Mouse (Mus musculus) T-helper 17 cell (primary cell): Measurements from ENCODE around the gene Gtf3c2.

Experiments
- in situ Hi-C, 2 experiments: fragments of 300-600 bp; cut with MboI, MseI; formaldehyde crosslinking; loops; 1 replicate in 1 of 2; 2 replicates in 1 of 2; pipeline ENCODE4 v1.15.1; 2025; ENCODE audit warnings: high pct_unique_total_duplicates in 2 of 2

Gene Gtf3c2

DNA sequence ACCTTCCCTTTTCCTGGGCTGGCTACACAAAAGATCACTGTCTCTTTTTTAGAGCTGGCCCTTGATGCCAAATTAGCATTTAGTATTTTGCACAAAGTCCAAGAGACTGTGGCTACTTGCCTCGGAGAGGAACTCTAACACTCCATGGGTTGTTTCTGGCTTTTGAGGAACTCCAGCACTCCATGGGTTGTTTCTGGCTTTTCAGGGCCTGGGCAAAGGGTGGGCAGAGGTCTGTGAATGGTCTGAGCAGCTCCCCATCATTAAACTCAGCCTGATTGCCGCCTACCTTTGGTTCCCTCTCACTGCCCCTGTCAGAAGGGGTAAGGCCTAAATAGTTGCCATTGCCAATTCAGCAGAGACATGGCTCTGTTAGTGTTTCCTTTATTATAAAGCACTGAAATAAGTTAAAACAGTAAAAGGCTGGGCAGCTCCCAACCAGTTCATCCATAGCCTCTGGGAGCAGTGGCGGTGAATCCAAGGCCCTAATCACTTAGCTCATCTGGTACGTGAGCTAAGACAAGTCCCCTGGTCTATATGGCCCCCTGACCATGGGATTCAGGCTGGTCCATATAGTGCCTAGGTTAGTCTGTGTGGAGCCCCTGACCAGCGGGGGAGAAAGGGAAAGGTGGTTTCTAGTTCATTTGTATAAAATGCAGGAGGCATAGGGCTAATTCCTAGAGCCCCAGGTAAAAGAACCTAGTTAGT lies 18.8 kb upstream of the Gtf3c2 start:
- in situ Hi-C loops: loop anchor here in 1 of 2 experiments (10.0 kb wide), 1 partner anchor 294 kb away; the partner anchor contains the start of gene Ost4

- in situ Hi-C loops: loop anchor here in 1 of 2 experiments (10.0 kb wide), 1 partner anchor 293 kb away; the partner anchor contains the start of gene Ost4
Measured at GRCm38 (mm10) chr5:31198170-31198569, 18.2 kb upstream of the Gtf3c2 start.

DNA sequence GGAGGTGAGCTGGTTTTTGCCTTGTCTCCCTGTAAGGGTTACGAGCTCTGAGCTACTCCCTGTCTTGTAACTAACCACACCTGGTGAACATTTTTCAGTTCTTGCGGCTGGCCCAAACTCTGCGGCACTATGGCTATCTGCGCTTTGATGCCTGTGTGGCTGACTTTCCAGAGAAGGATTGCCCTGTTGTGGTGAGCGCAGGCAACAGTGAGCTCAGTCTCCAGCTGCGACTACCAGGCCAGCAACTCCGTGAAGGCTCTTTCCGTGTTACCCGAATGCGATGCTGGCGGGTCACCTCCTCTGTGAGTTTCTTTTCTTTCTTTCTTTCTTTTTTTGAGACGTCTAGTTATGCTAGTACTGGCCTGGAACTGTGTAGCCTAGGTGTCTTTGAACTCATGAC lies 17.1 kb upstream of the Gtf3c2 start:
- in situ Hi-C loops: loop anchor here in 1 of 2 experiments (10.0 kb wide), 1 partner anchor 292 kb away; the partner anchor contains the start of gene Ost4

DNA sequence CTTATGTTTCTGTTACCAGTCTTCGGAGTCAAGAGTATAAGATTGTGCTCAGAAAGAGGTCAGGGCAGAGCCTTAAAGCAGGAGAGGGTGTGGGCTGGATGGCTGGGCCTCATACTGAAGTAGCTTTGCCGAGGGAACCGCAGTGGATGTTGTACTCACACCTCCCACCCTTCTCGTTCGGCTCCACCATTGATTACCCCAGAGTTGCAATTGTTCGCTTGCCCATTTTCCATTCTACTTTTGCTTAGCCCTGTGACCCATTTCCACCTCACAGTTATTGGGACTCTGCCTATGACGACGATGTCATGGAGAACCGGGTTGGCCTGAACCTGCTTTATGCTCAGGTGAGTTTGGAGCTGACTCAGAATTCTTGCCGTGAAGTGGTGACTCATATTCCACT lies 16.3 kb upstream of the Gtf3c2 start:
- in situ Hi-C loops: loop anchor here in 1 of 2 experiments (10.0 kb wide), 1 partner anchor 291 kb away; the partner anchor contains the start of gene Ost4

DNA sequence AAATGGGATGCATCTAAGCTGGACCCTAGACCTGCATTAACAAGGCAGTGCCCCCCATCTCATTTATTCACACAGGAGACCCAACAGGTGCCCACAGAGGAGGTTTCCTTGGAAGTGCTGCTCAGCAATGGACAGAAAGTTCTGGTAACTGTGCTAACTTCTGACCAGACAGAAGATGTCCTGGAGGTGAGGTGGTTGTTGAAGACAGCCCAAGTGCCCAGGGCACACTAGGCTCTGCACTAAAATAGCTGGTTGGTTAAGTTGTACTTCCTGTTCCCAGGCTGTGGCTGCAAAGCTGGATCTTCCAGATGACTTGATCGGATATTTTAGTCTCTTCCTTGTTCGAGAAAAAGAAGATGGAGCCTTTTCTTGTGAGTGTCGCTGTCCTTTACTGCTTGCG lies 15.7 kb upstream of the Gtf3c2 start:
- in situ Hi-C loops: loop anchor here in 1 of 2 experiments (10.0 kb wide), 1 partner anchor 291 kb away; the partner anchor contains the start of gene Ost4

DNA sequence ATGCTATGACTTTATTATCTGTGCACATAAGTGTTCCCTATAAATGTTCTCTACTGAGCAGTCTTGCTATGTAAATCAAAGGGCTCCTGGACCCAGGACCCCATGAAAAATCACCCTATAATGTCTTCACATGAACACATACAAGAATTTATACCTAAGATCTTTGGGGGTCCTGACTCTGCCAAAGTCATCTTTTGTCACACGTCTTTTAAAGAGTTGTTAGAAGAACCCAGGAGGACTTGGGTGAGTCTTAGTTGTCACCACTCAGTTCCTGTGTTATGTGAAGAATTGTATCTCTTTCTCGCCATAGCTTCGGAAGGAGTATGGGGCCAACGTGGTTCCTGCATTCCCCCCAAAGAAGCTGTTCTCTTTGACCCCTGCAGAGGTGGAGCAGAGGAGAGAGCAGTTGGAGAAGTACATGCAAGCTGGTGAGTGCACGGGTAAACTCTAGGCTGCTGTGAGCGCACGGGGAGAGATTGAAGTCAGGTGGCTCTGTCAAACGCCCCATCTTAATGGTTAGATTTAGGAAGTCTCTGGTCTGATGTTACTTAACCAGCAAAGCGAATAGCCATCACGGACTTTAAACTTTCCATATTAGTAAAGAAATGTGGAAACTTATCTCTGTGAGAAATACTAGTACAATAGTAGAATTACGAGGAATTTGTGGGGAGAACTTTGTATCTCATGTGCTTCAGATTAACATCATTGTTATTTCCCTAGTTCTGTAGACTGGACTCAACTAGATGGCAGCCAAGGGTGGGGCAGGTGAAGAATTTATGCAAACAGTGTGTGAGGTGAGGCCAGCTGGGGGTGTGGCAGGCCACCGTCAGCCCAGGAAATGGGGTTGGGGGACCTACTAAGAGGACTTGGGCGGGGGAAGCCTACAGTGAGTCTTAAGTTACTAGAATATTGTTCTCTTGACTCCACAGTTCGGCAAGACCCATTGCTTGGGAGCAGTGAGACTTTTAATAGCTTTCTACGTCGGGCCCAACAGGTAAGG lies 14.8 kb upstream of the Gtf3c2 start:
- in situ Hi-C loops: loop anchor here in 1 of 2 experiments (5.0 to 10.0 kb wide), 2 partner anchors 98 to 290 kb away; partner anchors contain the start of genes Ift172 and Ost4

- in situ Hi-C loops: loop anchor here in 1 of 2 experiments (5.0 to 10.0 kb wide), 2 partner anchors 99 to 289 kb away; partner anchors contain the start of genes Ift172 and Ost4
Measured at GRCm38 (mm10) chr5:31193631-31194281, 13.8 kb upstream of the Gtf3c2 start.

- in situ Hi-C loops: loop anchor here in 1 of 2 experiments (5.0 to 10.0 kb wide), 2 partner anchors 99 to 288 kb away; partner anchors contain the start of genes Ift172 and Ost4
Measured at GRCm38 (mm10) chr5:31192939-31193630, 13.1 kb upstream of the Gtf3c2 start, which contains the start of the genes Snx17 and Eif2b4. Gene Snx17, plus strand, starts transcription at chr5:31193227. Gene Eif2b4, minus strand, starts transcription at chr5:31193430.

DNA sequence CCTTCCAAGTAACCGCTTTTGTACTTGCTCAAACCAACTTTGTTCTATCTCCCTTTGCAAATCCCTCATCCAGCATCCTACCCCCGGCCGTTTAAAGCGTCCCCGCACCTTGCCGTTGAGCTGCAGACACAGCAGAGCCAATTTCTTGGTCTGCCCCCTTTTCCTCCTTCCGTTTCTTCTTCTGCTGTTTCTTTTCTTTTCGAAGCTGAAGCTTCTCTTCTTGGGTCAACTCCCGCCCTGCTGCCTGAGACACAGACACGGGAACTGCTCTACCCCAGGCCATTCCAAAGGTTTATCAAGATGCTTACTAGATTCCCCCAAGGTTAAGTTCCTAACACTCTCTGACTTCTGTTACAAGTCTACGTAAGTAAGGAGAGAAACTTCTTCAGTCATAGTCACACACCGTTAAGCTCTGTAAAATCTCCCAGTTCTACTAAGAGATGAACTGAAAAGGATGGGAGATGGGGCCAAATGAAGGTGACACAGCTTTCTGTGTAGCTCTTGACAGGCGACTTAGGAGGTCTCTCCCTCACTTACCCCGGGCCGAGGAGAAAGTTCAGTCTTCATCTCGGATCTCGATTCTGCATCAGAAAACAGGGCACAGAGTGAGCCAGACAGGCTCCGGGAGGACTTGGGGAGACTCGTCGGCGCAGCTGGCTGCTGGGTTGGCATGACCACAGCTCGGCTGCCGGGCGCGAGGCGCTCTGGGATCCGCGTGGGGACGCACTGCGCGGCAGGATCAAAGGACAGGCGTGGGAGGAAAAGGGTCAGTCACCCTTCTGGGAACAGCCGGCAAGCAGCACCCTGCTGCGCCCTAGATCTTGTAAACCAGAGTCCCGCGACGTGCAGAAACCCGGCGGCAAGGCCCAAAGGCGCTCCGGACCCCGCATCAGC lies 12.3 kb upstream of the Gtf3c2 start:
- in situ Hi-C loops: loop anchor here in 1 of 2 experiments (5.0 to 10.0 kb wide), 2 partner anchors 100 to 287 kb away; partner anchors contain the start of genes Ift172 and Ost4

DNA sequence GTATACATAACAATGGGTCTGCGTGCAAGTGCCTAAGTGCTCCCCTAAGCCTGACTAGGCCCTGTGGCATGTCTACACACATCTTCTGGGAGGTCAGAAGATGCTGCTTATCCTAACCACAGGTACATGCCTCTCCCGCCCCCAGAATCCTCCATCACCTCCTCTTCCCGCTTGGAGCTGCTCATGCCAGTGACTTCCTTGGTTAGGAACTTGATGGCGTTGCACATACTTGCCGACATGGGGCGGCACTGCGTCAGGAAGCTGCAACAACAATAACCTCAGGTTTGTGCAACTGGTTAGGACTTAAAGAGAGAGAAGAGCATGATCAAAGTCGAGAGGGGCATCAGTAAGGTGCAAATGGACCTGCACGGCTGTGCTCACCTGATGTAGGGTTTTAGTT lies 10.3 kb upstream of the Gtf3c2 start:
- in situ Hi-C loops: loop anchor here in 1 of 2 experiments (5.0 to 10.0 kb wide), 2 partner anchors 102 to 285 kb away; partner anchors contain the start of genes Ift172 and Ost4

- in situ Hi-C loops: no loop called here
Measured at GRCm38 (mm10) chr5:31188223-31188840, 8.4 kb upstream of the Gtf3c2 start.

DNA sequence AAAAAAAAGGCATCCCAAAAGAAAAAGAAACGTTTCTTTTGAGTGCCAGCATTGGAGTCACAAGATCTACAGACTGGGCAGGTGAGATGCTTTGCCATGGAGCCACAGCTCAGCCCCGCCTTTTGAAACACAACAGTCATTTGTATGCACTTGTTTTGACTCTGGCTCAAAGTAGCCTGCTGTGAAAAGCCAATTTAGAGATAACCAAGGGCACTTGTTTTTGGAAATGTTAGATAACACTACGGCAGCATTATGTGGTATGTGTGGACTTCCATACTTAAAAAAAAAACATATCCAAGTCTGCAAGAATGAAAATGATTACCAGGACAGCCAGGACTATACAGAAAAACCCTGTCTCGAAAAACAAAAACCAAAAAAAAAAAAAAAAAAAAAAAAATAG lies 3.7 kb upstream of the Gtf3c2 start:
- in situ Hi-C loops: no loop called here

- in situ Hi-C loops: no loop called here
Measured at GRCm38 (mm10) chr5:31181183-31181770, 1.3 kb upstream of the Gtf3c2 start.

DNA sequence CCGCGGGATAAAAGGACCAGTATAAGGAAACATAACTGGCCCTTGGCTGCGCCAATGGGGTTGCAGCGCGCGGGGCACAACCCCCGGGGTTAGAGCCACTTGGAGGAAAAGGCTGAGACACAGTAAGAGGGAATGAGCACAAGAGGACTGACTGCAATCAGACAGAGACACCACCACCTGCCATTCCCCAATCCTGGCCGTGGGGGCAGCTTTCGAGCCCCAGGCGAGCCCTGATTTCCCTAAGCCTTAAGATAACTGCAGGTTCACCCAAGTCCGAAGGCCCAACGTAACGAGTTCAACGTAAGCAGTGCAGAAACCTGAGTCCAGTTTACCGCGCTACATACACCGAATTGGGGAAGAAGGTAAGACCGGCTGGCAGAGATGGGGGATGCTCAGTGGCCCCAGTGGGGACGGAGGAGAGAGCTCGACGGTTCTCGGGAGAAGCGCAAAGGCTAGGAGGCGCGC lies 611 bp downstream of the Gtf3c2 start:
- in situ Hi-C loops: no loop called here

GRCm38 (mm10) chr5:31168630-31169029 lies 11.3 kb downstream of the Gtf3c2 start:
- in situ Hi-C loops: no loop called here

DNA sequence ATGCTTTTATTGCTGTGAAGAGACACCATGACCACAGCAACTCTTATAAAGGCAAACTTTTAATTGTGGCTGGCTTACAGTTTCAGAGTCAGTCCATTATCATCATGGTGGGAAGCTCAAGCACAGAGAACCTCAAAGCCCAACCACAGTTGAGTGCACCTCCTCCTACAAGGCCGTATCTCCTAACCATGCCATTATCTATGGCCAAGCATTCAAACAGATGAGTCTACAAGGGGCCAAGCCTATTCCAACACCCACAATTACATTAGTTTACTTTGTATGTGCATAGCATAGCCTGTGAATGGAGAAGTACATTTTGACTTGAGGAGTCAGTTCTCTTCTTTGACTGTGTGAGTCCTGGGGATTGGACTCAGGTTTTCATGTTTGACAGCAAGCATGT lies 15.1 kb downstream of the Gtf3c2 start:
- in situ Hi-C loops: no loop called here

DNA sequence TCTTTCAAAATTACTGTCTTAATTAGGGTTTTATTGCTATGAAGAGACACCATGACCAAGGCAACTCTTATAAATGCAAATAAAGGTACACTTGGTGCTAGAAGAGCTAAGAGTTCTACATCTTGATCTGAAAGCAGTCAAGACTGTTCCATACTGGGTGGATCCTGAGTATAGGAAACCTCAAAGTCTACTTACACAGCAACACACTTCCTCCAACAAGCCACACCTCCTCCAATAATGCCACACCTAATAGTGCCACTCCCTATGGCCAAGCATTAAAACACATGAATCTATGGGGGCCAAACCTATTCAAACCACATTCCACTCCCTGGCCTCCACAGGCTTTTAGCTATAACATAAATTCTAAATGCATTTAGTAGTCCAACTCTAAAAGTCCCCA lies 17.5 kb downstream of the Gtf3c2 start:
- in situ Hi-C loops: no loop called here

DNA sequence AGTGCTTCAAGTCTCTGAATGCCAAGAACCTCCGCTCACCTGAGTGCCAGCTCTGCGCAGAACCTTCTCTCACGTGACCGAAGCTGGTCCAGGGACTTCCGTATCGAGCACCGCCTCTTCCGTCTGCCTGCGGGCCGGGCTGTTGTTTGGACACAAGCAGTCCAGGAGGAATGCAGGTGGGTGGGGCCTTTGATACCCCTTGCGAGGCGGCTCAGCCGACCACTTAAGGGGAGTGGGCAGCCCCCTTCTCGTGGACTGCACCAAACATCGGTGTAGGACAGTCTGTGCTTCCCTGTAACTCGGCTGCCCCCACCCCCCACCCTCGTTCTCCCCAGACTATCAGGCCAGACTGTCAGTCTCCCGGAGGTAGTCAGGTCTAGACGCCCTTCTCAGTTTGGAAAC lies 25.8 kb downstream of the Gtf3c2 start, which contains the start of gene Mpv17:
Mpv17 (minus strand) TSS at position 100 of the 402 bp plus-strand sequence.
- in situ Hi-C loops: no loop called here
